Mouse (Mus musculus) retina, postnatal 1 day (tissue): ENCODE results near the gene Olfr525.

ENCODE experiments used
- DNase-seq: peaks from one replicate; pipeline ENCODE4 v3.0.0-alpha.2; 2012

The Olfr525 gene

DNA sequence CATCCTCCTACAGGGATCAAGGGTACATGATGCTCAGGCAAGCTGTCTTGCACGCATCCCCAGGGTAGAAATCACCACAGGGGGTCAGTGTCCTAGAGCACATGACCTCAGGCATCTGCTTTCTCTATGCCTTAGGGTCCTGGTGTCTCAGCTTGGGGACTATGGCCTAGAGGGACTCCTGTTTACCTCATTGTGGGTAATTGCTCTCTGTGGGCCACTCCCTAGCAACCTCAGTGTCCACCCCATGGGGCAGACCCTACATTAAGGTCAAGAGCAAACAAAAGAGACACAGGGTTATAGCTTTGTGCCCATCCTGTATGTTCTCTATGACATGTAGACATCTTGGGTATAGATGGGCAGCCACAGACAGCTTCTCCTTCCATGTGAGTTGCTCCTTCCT is at the start of gene Olfr525:
Gene Olfr525, plus strand, starts transcription at position 301 of the 400 bp plus-strand sequence.
- no peak for DNase-seq

DNA sequence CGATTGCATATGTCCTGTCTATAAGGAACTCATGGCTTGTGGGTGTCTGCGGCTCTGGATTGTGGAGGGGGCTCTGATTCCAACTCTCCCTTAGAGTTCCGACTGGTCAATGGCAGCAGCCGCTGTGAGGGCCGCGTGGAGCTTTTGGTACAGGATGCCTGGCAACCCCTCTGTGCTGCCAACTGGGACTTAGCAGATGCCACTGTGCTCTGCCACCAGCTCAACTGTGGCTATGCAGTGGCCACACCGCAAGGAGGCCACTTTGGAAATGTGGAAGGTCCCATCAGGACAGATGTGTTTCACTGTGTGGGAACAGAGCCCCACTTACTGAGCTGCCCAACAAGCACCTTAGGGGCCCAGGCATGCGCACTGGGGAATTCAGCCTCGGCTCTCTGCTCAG is 24.9 kb upstream of the Olfr525 start:
- DNase-seq = no peak

DNA sequence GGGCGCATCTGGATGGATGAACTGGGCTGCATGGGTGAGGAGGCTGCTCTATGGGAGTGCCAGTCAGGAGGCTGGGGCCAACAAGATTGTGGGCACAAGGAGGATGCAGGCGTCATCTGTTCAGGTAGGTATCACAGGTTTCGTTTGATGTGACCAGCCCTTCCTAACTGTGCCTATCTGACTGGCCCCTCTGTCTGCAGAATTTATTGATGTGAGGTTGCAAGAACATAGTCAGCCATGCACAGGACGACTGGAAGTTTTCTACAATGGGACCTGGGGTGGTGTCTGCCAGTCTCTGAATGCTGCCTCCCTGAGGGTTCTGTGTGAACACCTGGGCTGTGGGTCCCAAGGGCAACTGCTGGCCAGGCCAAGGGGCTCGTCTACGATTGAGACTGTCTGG is 23.8 kb upstream of the Olfr525 start:
- DNase-seq = no peak

DNA sequence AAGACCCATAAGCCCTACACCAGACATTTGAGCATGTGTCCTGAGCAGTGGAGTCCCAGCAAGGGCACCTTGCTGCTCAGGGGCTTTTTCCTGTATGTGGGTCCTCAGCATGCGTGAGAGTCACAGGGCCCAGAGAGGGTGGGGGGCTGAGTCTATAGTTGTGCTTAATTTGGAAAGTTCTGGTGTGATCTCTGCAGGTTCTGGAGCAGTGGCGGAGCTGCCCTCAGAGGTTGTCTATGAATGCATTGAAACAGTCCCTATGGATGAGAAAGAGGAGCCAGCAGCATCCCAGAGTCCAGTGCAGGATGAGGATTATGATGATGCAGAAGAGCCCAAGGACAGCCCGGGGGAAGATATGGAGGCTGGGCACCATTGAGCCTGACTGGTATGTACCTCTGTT is 21.2 kb upstream of the Olfr525 start:
- DNase-seq = no peak

DNA sequence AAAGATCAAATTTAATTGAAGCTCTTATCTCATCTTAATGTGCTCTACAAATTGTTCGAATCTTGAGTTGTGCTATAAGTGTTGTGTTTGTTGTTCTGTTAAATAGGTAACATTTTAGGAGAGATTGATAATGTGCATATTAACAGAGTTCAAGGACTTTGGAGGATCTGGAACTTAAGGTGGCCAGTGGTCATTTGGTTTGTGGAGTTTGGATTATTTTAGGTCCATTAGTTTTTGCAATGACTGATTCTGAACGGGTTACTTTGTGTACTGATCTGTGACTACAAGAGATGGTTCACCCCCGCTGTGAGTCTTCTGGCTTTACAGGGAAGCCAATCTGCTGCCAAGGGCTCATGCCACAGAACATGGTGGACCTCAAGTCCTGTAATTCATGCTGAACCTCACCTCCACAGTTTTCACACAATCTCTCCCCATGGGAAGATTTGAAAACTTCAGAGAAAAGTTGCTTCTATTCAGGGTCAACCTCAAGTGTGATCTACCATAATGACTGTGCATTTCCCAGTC is 735 bp upstream of the Olfr525 start:
- DNase-seq = no peak

DNA sequence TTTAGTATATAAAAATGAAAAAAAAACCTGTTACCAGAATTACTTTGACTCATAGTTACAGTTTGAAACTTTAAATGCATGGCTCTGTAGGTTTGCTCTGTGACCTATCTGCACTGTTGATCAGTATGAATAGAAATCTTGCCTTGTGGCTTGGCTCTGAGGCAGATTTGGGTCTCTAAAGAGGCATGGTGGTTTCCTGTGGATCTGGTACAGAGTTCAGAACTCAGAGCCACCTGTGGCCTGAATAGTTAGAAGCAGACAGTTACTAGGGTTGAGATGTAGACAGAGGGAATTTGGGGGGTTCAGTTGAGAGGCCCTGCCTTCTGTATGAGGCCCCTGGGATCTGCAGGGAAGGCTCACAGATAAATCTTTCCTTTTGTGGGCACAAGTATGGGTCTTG is 477 bp downstream of the Olfr525 start:
- no peak for DNase-seq

DNA sequence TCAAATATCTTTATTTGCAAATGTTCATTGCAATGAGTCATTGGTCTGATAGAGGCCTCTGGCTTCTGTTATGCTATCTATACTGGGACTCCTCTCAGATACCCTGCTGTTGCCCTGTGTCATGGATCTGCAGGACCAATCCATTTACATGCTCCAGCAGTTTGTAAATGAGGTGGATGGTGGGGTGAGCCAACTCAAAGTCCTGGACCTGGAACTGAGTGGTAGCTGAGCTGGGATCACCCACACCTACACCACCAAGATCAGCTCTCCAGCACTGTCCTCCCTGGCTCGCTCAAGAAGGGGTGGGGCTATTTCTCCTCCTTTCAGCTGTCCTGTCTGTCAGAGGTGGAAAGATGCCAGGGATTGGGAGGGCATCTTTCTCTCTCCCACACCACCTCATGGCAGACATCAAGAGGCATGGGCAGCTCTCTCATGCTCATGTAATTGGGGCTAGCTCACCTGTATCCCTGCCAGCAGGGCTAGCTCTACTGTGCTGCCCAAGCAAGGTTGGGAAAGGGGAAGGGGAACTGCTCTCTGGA is 9.2 kb downstream of the Olfr525 start:
- DNase-seq = no peak

DNA sequence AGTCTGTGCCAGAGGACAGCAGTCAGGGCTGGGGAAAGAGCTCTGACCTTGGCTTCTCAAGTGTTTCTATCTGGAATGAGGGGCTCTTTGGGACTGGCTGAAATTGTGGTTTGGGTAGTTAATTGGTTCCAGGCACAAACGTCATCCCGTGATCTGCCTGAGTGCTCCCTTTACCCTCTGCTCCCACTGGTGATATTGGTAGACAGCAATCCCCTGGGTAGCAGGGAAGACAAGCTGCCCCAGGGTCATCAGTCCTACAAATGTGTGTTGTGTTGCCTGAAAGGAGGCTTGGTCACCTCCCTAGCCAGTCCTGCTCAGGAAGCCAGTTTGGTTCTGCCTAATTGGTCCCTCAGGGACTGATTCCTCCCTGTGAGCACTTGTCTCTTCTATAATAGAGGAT is 13.1 kb downstream of the Olfr525 start, which contains the start of gene Olfr527:
Gene Olfr527, plus strand, starts transcription at position 301 of the 400 bp plus-strand sequence.
- no peak for DNase-seq

DNA sequence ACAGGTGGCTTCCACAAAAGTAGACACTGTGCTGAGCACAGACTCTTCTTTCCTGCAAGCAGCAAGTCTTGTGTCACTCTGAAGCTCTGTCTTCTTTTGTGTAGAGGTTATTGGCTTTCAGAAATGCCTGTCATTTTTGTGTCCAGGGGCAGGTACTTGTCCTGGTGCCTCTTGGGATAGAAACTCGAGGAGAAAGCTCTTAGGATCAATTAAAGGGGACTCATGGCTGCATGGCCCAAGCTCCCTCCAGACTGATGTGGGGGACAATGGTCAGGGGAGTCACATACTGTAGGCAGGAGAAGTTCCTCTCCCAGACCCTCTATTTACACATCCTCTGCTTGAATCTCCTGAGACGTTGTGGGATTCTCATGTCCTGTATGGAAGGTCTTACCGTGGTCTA is 40.9 kb downstream of the Olfr525 start, which contains the start of gene Olfr60:
Gene Olfr60, minus strand, starts transcription at position 101 of the 400 bp plus-strand sequence.
- DNase-seq = no peak

DNA sequence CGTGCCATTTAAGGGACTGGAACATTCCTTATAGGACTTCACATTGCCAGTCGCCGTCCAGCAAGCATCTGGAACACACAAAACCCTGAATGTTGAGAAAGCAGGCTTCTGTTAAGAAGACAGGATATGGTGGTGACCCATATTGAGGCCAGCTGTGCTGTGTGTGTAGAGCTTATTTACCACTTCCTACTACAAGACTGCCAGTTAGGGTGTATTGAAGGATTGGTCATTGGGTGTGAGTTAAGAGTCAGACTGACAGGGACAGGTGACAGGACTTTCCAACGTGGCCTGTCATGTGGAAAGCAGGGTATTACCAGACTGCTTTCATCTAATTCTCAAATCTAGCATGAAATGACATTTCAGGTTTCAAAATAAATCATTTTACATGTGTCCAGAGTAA is 53.6 kb downstream of the Olfr525 start:
- DNase-seq = no peak

DNA sequence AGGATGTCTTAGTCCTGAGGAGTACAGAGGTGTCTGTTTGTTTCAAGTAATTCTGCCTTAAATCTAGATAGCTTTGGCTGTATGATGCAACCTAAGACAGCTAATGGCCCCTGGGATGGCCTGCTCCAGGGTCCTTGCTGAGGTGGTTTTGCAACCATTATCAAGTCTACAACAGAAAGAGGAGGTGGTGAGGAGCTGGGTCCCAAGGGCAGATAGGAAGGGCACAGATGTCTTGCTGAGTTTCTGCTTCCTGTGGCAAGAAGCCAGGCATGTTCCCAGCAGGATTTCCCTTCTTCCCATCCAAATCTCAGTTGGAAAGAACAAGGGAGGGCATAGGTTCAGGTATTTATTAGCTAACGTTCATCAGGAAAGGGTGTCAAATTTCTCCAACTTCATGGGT is 55.6 kb downstream of the Olfr525 start, which contains the start of gene Olfr530:
Gene Olfr530, minus strand, starts transcription at position 101 of the 400 bp plus-strand sequence.
- DNase-seq = no peak

DNA sequence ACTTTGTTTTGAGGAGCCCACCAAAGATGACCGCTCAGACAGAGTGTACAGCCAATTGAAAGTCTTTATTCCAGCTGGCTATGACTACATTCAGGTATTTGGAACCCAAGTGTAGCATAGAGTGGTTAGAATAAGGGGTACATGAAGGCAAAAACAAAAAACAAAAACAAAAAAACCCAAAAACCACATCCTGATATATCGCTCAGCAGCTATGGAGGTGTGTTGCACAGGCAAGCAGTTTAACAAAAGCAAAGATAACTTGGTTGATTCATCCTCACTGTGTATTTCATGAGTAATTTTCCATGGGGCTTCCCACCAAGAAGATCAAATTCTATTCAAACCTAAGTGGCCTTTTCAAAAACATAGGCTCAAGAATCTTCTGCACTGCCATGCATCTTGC is 56.3 kb downstream of the Olfr525 start:
- DNase-seq = no peak
